ENCODE assay signal across 14 mouse cellular contexts in genomic region chr11:111296309-111296721, GRCm38 (mm10).
DNase-seq lines count a peak whose midpoint lies in the region; ATAC-seq and TF ChIP-seq lines count a peak whose summit lies in the region.
"Had no signal": no experiment of that assay in that cellular context is flagged by ENCODE, and none has a peak within 500 bp of the region (broad histone marks: within the 10 kb centered on the region; RNA-seq: fewer than 3 reads in every experiment).

No protein-coding gene starts in this region.

- no peak for ATAC-seq in heart, embryonic 13.5 days (ENCODE audit: extremely low read depth, insufficient number of reproducible peaks, low FRiP score, low TSS enrichment)
- ATAC-seq in forebrain, embryonic 11.5 days (replicated peaks; ENCODE audit: low FRiP score), result peak; percentile 65; the same call in 1 of the 2 replicates
- no peak for ATAC-seq in erythroblast, adult 5-6 weeks (replicated peaks; ENCODE audit: low FRiP score, poor library complexity, severe bottlenecking)

- H3K4me2 ChIP-seq in heart, embryonic 13.5 days, result peak overlapping the region; percentile 59
- 0 out of 2 replicates have a peak overlapping the region, but pooled peaks have one; percentile 21 for H3K4me2 ChIP-seq in forebrain, embryonic 11.5 days (ENCODE audit: low read depth, low read length, severe bottlenecking)

- H3K27ac ChIP-seq in heart, embryonic 13.5 days (replicated peaks), result no peak overlapping the region
- H3K27ac ChIP-seq in ES-E14 (ENCODE audit: insufficient read depth, low read depth, low read length, poor library complexity, severe bottlenecking), result no peak overlapping the region
- no peak overlapping the region for H3K27ac ChIP-seq in forebrain, embryonic 11.5 days (ENCODE audit: low read depth, low read length)
- no peak overlapping the region; the same call in 1 of the 2 replicates for H3K27ac ChIP-seq in midbrain, embryonic 10.5 days (replicated peaks)
- H3K27ac ChIP-seq: liver, embryonic 14.5 days had no signal

- WGBS in heart, embryonic 13.5 days, result 18% methylated on average over 9 of the region's 9 CpGs
- 26% methylated on average over 9 of the region's 9 CpGs for WGBS in forebrain, embryonic 11.5 days
- 17% methylated on average over 9 of the region's 9 CpGs for WGBS in midbrain, embryonic 10.5 days

- intact Hi-C loops in heart, postnatal 14 days (cut with DNase I), result no loop called here

- no peaks in the 10 kb centered on the region for H3K27me3 ChIP-seq in heart, embryonic 13.5 days (replicated peaks)
- H3K27me3 ChIP-seq in forebrain, embryonic 11.5 days (ENCODE audit: control insufficient read depth, insufficient read depth, low read length), result no peaks in the 10 kb centered on the region
- H3K27me3 ChIP-seq in midbrain, embryonic 10.5 days (ENCODE audit: low read depth, poor library complexity, severe bottlenecking), result no peaks in the 10 kb centered on the region
- H3K27me3 ChIP-seq: CH12.LX; megakaryocyte, embryonic 14.5 days had no signal

- in situ Hi-C loops in ES-E14 (cut with MboI; ENCODE audit: low sequenced_read_pairs in 2 of 2, unreplicated experiment in 2 of 2), result no loop called here

- H3K4me1 ChIP-seq in heart, embryonic 13.5 days, result peaks cover 4% of the 10 kb centered on the region; the same call in 1 of the 2 replicates
- peaks cover 0 to 2% of the 10 kb centered on the region in 2 experiments; a peak in 1 of 4 replicates for H3K4me1 ChIP-seq in ES-E14 (ENCODE audit: control insufficient read depth in 2 of 2, insufficient read depth in 2 of 2, low read length in 2 of 2, poor library complexity in 1 of 2)
- H3K4me1 ChIP-seq in forebrain, embryonic 11.5 days (replicated peaks; ENCODE audit: control insufficient read depth, insufficient read depth, low read length), result no peaks in the 10 kb centered on the region
- peaks cover 7% of the 10 kb centered on the region for H3K4me1 ChIP-seq in midbrain, embryonic 10.5 days
- H3K4me1 ChIP-seq: megakaryocyte, embryonic 14.5 days had no signal

- H3K4me3 ChIP-seq in heart, embryonic 13.5 days, result peak overlapping the region; percentile 30
- no peak overlapping the region for H3K4me3 ChIP-seq in ES-E14 (ENCODE audit: insufficient read depth in 1 of 2, low read depth in 1 of 2, low read length in 2 of 2, poor library complexity in 1 of 2, severe bottlenecking in 1 of 2)
- H3K4me3 ChIP-seq in forebrain, embryonic 11.5 days (ENCODE audit: low read depth, low read length), result no peak overlapping the region
- peak overlapping the region; percentile 35 for H3K4me3 ChIP-seq in midbrain, embryonic 10.5 days
- H3K4me3 ChIP-seq: megakaryocyte, embryonic 14.5 days had no signal

- DNase-seq in heart, postnatal 14 days, result no peak
- DNase-seq in ES-E14 (ENCODE audit: low read depth, low spot score), result peak; percentile 13
- DNase-seq in forebrain, embryonic 11.5 days (ENCODE audit: low spot score), result peak; percentile 52
- no peak for DNase-seq in midbrain, embryonic 10.5 days (ENCODE audit: low spot score)
- no peak for DNase-seq in adrenal gland, postnatal 14 days
- DNase-seq in right cerebral cortex, postnatal 36 days (ENCODE audit: low spot score in 2 of 2), result no peak
- DNase-seq: cerebellum, adult 11 months; heart, adult 11 months; thymus, postnatal 14 days had no signal

- H3K36me3 ChIP-seq in heart, embryonic 13.5 days, result no peaks in the 10 kb centered on the region
- H3K36me3 ChIP-seq in ES-E14 (ENCODE audit: control insufficient read depth, insufficient read depth, low read length, poor library complexity, severe bottlenecking), result no peaks in the 10 kb centered on the region
- H3K36me3 ChIP-seq in forebrain, embryonic 11.5 days (ENCODE audit: control insufficient read depth, insufficient read depth, low read length), result no peaks in the 10 kb centered on the region
- H3K36me3 ChIP-seq in midbrain, embryonic 10.5 days, result no peaks in the 10 kb centered on the region

- H3K9ac ChIP-seq in heart, embryonic 13.5 days, result peak overlapping the region; percentile 24; the same call in 1 of the 2 replicates
- H3K9ac ChIP-seq in ES-E14 (ENCODE audit: insufficient read depth, low read depth, low read length, poor library complexity, severe bottlenecking), result no peak overlapping the region
- 0 out of 2 replicates have a peak overlapping the region, but pooled peaks have one; percentile 9 for H3K9ac ChIP-seq in forebrain, embryonic 11.5 days (ENCODE audit: low read length)
- H3K9ac ChIP-seq: liver, embryonic 14.5 days had no signal

- H3K9me3 ChIP-seq in heart, embryonic 13.5 days, result peaks cover 6% of the 10 kb centered on the region; the same call in 1 of the 2 replicates
- no peaks in the 10 kb centered on the region for H3K9me3 ChIP-seq in ES-E14 (ENCODE audit: control insufficient read depth, insufficient read depth, low read depth, low read length)
- no peaks in the 10 kb centered on the region; the same call in 1 of the 2 replicates for H3K9me3 ChIP-seq in forebrain, embryonic 11.5 days (ENCODE audit: control insufficient read depth, low read length)
- 0 out of 2 replicates have a peak, but pooled peaks cover 10% of the 10 kb centered on the region for H3K9me3 ChIP-seq in midbrain, embryonic 10.5 days (replicated peaks)

TF ChIP-seq in ES-E14, 5 proteins besides CTCF, POLR2A, EP300 and RAD21:
- no peak for TF ChIP-seq ZC3H11A (IDR thresholded peaks at IDR 0.05; ENCODE audit: borderline replicate concordance, low read depth, low read length)
- no peak for TF ChIP-seq ZNF384 (IDR thresholded peaks at IDR 0.05; ENCODE audit: low read depth, low read length)
- no peak for TF ChIP-seq HCFC1 (IDR thresholded peaks at IDR 0.05; ENCODE audit: borderline replicate concordance, insufficient read depth, low read length)
- no peak for TF ChIP-seq MAFK (IDR thresholded peaks at IDR 0.05; ENCODE audit: insufficient read depth, low read depth, low read length)
- TF ChIP-seq CHD2 (IDR thresholded peaks at IDR 0.05; ENCODE audit: low read depth, low read length), result no peak

Comparison
In these comparisons a context has a peak if more than half of its experiments do, and no peak if none do; other contexts are left out.
1. H3K4me3 ChIP-seq: peak in heart, embryonic 13.5 days (single experiment) and midbrain, embryonic 10.5 days (single experiment); none in ES-E14 (0 of 2) and forebrain, embryonic 11.5 days (single experiment).
2. DNase-seq: peak in ES-E14 (single experiment) and forebrain, embryonic 11.5 days (single experiment); none in heart, postnatal 14 days (0 of 2), midbrain, embryonic 10.5 days (single experiment), adrenal gland, postnatal 14 days (single experiment) and right cerebral cortex, postnatal 36 days (0 of 2).